Mouse (Mus musculus) megakaryocyte, embryonic 14.5 days (primary cell): ENCODE measurements around the gene Dmxl2.

Experiments used
- FLI1 ChIP-seq: IDR thresholded peaks from 2 replicates; pipeline ENCODE4 v1.6.1; 2012; ENCODE audit warnings: low read length, inconsistent platforms, mixed read lengths
- GATA1 ChIP-seq: IDR thresholded peaks from 3 replicates; pipeline ENCODE4 v1.6.1; 2012; ENCODE audit warnings: mixed read lengths, low read length, inconsistent platforms, borderline replicate concordance

DNA sequence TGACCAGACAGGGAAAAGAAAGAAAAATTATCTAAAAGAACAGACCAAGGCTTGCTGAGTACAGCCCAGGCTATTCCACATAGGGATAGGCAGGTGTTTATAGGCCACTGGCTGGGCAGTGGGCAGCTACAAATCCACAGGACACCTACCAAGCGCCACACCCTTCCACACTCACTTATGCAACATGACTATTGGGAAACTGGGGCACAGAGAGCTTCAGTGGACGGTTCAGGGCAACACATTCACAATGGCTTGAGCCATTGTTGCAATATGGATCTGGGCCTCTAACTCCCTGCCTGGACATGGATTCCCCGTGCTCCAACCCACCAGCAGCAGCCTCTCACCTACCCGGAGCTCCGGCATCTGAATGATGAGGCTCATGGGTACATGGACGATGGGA is 48.0 kb upstream of the Dmxl2 start:
- TF ChIP-seq GATA1 (no peak), FLI1 (no peak)
